Mouse (Mus musculus): ENCODE measurements around the gene Nek6. TPM values are rescaled to one million over a fixed set of nuclear protein-coding genes. Genes with fewer than 3 reads are reported as not detected.

Nek6 gene
- polyA plus RNA-seq (2012; rRNA removed): 12.4 and 17.2 TPM in 2 replicates

DNA sequence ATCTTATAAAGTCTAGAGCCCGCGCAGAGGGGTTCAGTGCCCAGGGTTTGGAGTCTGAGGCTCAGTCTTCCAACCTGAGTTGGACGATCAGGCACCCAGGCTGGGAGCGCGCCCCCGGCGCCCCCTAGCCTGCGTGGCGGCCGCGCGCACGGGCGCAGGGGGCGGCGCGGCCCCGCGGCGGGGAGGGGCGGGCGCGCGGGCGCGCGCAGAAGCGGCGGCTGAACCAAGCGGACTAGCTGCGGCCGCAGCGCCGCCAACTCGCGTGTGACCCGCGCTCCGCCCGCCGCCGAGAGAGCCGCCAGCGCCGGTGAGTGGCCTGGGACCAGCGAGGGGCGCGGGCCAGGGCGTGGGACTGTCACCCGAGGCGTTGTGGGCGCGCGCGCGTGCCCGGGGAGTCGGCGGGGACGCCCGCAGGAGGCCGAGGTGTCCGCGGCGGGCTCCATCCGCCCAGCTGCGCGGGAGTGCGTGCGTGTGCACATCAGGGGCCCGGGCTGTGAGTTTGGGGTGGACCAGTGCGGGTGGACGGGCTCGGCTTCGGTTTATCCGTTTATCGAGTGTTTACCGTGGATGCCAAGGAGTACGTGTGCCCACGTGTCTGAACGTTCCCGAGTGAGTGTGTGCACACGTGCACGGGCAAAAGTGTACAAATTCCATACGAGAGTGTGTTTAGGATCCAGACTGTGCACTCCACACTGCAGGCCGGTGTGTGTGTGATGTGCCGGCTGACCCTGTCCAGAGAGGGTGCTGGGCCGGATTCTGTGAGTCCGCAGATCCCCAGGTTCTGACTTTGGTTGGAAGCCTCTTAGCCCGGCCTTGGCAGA is at the start of gene Nek6:
Nek6 (plus strand) TSS at position 157 of the 821 bp plus-strand sequence.
- peaks cover 8% of the 10 kb centered on the region for H3K4me1 ChIP-seq (replicated peaks; ENCODE audit: control insufficient read depth, insufficient read depth, low read length)

DNA sequence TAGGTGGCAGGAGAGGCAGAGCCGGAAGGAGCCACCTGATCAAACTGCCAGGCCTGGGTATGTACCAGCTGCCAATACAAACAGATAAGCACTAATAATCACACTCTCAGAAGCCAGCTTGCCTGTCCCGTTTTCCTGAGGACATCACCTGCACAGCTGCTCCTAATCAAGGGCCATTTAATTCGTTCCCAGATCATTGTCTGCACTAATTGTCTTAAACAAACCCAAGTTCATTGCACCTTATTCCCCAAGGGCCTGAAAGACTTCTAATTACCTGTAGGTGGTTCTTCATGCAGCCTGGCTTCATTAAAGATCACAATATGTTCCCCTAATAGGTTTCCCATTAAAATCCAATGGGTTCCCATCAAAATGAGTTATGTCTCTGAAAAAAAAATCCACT is 49.1 kb upstream of the Nek6 start:
- H3K36me3 ChIP-seq (ENCODE audit: control insufficient read depth, insufficient read depth, low read length): no peaks in the 10 kb centered on the region
- 89% methylated on average over 3 of the region's 3 CpGs for WGBS
- H3K4me3 ChIP-seq (ENCODE audit: control insufficient read depth, insufficient read depth, low read length): no peak overlapping the region
- DNase-seq: no peak
- H3K27me3 ChIP-seq (ENCODE audit: control insufficient read depth, insufficient read depth, low read length): no peaks in the 10 kb centered on the region
- TF ChIP-seq POLR2A (IDR thresholded peaks at IDR 0.05; ENCODE audit: control insufficient read depth, extremely low read depth, insufficient read depth, low read length, poor library complexity) (no peak), CTCF (IDR thresholded peaks at IDR 0.05; ENCODE audit: borderline replicate concordance, control insufficient read depth, extremely low read depth, insufficient read depth, low read length, poor library complexity) (no peak)
- H3K4me1 ChIP-seq (replicated peaks; ENCODE audit: control insufficient read depth, insufficient read depth, low read length): no peaks in the 10 kb centered on the region
- H3K27ac ChIP-seq (ENCODE audit: control insufficient read depth, insufficient read depth, low read length): no peak overlapping the region

More for the DNA sequence above, at the start of gene Nek6:
- Histone ChIP-seq H3K4me3 (ENCODE audit: control insufficient read depth, insufficient read depth, low read length) (peak within 1 kb of the TSS; percentile 65), H3K27me3 (ENCODE audit: control insufficient read depth, insufficient read depth, low read length) (no peaks in the 10 kb centered on the region), H3K27ac (ENCODE audit: control insufficient read depth, insufficient read depth, low read length) (no peak within 1 kb of the TSS), H3K36me3 (ENCODE audit: control insufficient read depth, insufficient read depth, low read length) (no peaks in the 10 kb centered on the region)
- DNase-seq: peak; percentile 46
- 3% methylated on average over 76 of the region's 90 CpGs for WGBS
- TF ChIP-seq POLR2A (IDR thresholded peaks at IDR 0.05; ENCODE audit: control insufficient read depth, extremely low read depth, insufficient read depth, low read length, poor library complexity): no peak
- TF ChIP-seq CTCF (IDR thresholded peaks at IDR 0.05; ENCODE audit: borderline replicate concordance, control insufficient read depth, extremely low read depth, insufficient read depth, low read length, poor library complexity): no peak

DNA sequence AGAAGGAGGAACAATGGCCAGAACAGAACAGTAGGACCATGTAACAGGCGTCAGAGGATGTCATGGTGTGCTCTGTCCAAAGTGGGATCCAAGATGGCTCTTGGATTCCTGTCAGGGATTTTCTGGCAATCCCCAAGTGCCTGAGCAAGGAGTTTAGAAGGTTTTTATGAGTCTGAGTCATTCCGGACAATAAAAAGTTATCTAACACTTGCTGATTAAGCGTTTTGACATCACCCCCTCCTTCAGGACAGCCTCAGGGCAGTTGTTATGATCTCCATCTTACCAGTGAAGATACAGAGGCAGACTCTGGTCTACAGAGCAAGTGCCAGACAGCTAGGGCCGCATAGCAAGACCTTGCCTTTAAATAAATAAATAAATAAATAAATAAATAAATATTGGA is 42.6 kb upstream of the Nek6 start:
- 98% methylated on average over 4 of the region's 4 CpGs for WGBS
- no peak for DNase-seq
- Histone ChIP-seq H3K4me3 (ENCODE audit: control insufficient read depth, insufficient read depth, low read length) (no peak overlapping the region), H3K36me3 (ENCODE audit: control insufficient read depth, insufficient read depth, low read length) (no peaks in the 10 kb centered on the region), H3K27ac (ENCODE audit: control insufficient read depth, insufficient read depth, low read length) (no peak overlapping the region), H3K4me1 (replicated peaks; ENCODE audit: control insufficient read depth, insufficient read depth, low read length) (0 out of 2 replicates have a peak, but pooled peaks cover 3% of the 10 kb centered on the region), H3K27me3 (ENCODE audit: control insufficient read depth, insufficient read depth, low read length) (no peaks in the 10 kb centered on the region)
- TF ChIP-seq POLR2A (IDR thresholded peaks at IDR 0.05; ENCODE audit: control insufficient read depth, extremely low read depth, insufficient read depth, low read length, poor library complexity) (no peak), CTCF (IDR thresholded peaks at IDR 0.05; ENCODE audit: borderline replicate concordance, control insufficient read depth, extremely low read depth, insufficient read depth, low read length, poor library complexity) (no peak)

DNA sequence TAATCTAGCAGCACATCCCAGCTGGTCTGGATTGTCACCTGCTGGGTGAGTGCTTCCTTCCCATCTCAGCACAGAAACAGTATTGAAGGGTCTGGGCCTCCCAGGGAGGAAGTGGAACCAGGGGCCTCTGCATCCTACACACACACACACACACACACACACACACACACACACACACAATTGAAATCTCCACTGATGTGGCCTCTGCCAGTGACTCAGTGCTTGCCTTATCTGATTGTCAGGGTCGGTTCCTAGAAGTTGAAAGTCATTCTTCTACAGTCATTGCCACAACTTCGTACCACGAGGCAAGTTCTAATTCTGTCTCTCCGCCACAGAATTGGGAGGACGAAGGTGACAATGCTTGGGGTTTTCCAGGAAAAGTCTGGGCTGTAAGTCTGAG is 39.7 kb upstream of the Nek6 start:
- Histone ChIP-seq H3K36me3 (ENCODE audit: control insufficient read depth, insufficient read depth, low read length) (no peaks in the 10 kb centered on the region), H3K27me3 (ENCODE audit: control insufficient read depth, insufficient read depth, low read length) (no peaks in the 10 kb centered on the region), H3K27ac (ENCODE audit: control insufficient read depth, insufficient read depth, low read length) (no peak overlapping the region), H3K4me3 (ENCODE audit: control insufficient read depth, insufficient read depth, low read length) (no peak overlapping the region), H3K4me1 (replicated peaks; ENCODE audit: control insufficient read depth, insufficient read depth, low read length) (0 out of 2 replicates have a peak, but pooled peaks cover 3% of the 10 kb centered on the region)
- WGBS: 3% methylated on average over 5 of the region's 5 CpGs
- no peak for TF ChIP-seq CTCF (IDR thresholded peaks at IDR 0.05; ENCODE audit: borderline replicate concordance, control insufficient read depth, extremely low read depth, insufficient read depth, low read length, poor library complexity)
- no peak for TF ChIP-seq POLR2A (IDR thresholded peaks at IDR 0.05; ENCODE audit: control insufficient read depth, extremely low read depth, insufficient read depth, low read length, poor library complexity)
- peak; percentile 9 for DNase-seq

DNA sequence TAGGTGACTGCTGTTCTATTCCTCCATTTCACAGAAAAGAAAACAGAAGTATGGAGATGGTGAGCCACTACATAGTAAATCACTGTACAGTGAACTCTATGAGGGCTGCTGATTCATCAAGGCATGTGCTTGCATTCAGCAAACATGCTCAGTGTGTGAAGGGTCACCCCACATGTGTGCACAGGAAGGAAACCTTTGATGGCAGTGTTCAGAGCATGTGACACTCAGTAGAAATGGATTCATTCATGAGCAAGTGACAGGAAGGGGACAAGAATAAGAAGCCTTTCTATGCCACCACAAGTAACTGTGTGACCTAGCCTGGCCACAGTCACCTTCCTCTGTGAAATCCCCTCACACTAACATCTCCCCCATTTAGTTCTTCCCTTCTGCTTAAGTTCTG is 38.6 kb upstream of the Nek6 start:
- H3K27ac ChIP-seq (ENCODE audit: control insufficient read depth, insufficient read depth, low read length): no peak overlapping the region

DNA sequence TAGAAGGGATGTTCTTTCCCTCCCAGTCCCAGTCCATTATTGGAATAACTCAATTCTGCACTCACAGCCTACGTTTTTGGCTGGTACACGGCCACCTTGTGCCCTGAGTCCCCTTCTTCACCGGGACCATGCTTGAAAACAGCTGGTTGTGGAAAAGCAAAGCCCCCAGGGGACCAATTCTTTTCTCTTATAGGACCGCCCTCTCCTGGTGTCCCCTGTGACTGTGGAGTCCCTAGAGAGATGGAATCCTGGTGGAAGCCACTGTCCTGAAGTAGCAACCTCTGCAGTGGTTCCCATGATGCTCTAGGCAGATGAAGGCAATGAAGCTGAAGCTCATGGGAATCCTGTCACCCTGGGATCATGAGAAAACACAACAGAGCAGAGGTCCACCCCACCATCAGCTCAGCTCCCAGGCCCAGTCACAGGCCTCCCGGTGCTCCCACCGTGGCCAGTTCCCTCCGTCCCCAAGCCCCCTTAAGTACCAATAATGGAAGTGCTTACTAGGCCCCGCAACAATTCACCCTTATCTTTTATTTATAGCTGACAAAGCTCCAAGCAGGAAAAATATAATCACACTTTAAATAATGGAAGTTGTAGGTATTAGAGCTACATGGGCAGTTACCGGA is 34.5 kb upstream of the Nek6 start:
- no peaks in the 10 kb centered on the region for H3K36me3 ChIP-seq (ENCODE audit: control insufficient read depth, insufficient read depth, low read length)
- H3K27ac ChIP-seq (ENCODE audit: control insufficient read depth, insufficient read depth, low read length): no peak overlapping the region
- peaks cover 13% of the 10 kb centered on the region for H3K4me1 ChIP-seq (replicated peaks; ENCODE audit: control insufficient read depth, insufficient read depth, low read length)
- no peak for DNase-seq
- H3K27me3 ChIP-seq (ENCODE audit: control insufficient read depth, insufficient read depth, low read length): no peaks in the 10 kb centered on the region
- H3K4me3 ChIP-seq (ENCODE audit: control insufficient read depth, insufficient read depth, low read length): no peak overlapping the region
- WGBS: 96% methylated on average over 9 of the region's 9 CpGs
- TF ChIP-seq CTCF (IDR thresholded peaks at IDR 0.05; ENCODE audit: borderline replicate concordance, control insufficient read depth, extremely low read depth, insufficient read depth, low read length, poor library complexity) (no peak), POLR2A (IDR thresholded peaks at IDR 0.05; ENCODE audit: control insufficient read depth, extremely low read depth, insufficient read depth, low read length, poor library complexity) (no peak)

More for the DNA sequence above, 38.6 kb upstream of the Nek6 start:
- Histone ChIP-seq H3K4me3 (ENCODE audit: control insufficient read depth, insufficient read depth, low read length) (no peak overlapping the region), H3K27me3 (ENCODE audit: control insufficient read depth, insufficient read depth, low read length) (no peaks in the 10 kb centered on the region), H3K36me3 (ENCODE audit: control insufficient read depth, insufficient read depth, low read length) (no peaks in the 10 kb centered on the region), H3K4me1 (replicated peaks; ENCODE audit: control insufficient read depth, insufficient read depth, low read length) (0 out of 2 replicates have a peak, but pooled peaks cover 3% of the 10 kb centered on the region)
- no peak for DNase-seq
- TF ChIP-seq POLR2A (IDR thresholded peaks at IDR 0.05; ENCODE audit: control insufficient read depth, extremely low read depth, insufficient read depth, low read length, poor library complexity) (no peak), CTCF (IDR thresholded peaks at IDR 0.05; ENCODE audit: borderline replicate concordance, control insufficient read depth, extremely low read depth, insufficient read depth, low read length, poor library complexity) (no peak)

Data from thymus, adult 2 months (tissue).